Mouse (Mus musculus) testis, adult 2 months (tissue): ENCODE data around the gene Tssc4. TPM values are rescaled to one million over a fixed set of nuclear protein-coding genes. Genes with fewer than 3 reads are reported as not detected.

Experiments used
- H3K27ac ChIP-seq: fragments of 200-500 bp; 2 replicates; pipeline ENCODE4 v1.5.1; 2012; ENCODE audit warnings: low read depth, low read length; ENCODE audit not compliant: control insufficient read depth, insufficient read depth
- H3K27me3 ChIP-seq: fragments of 200-500 bp; 2 replicates; pipeline ENCODE4 v1.6.1; 2012; ENCODE audit warnings: mild to moderate bottlenecking, low read length, moderate library complexity; ENCODE audit not compliant: control insufficient read depth, insufficient read depth
- H3K36me3 ChIP-seq: fragments of 200-500 bp; 2 replicates; pipeline ENCODE4 v1.6.1; 2012; ENCODE audit warnings: mild to moderate bottlenecking, low read length; ENCODE audit not compliant: control insufficient read depth, insufficient read depth
- H3K4me1 ChIP-seq: fragments of 200-500 bp; 2 replicates; pipeline ENCODE4 v1.6.1; 2012; ENCODE audit warnings: low read length; ENCODE audit not compliant: control insufficient read depth, insufficient read depth
- H3K4me3 ChIP-seq: fragments of 200-500 bp; 2 replicates; pipeline ENCODE4 v1.5.1; 2012; ENCODE audit warnings: low read depth, mild to moderate bottlenecking, low read length, moderate library complexity, mixed read lengths; ENCODE audit not compliant: control insufficient read depth
- CTCF ChIP-seq: fragments of 200-500 bp; IDR thresholded peaks from 2 replicates; pipeline ENCODE4 v1.5.1; 2012; ENCODE audit warnings: low read depth, mild to moderate bottlenecking, inconsistent platforms, low read length, moderate library complexity; ENCODE audit not compliant: control insufficient read depth, insufficient read depth, insufficient replicate concordance
- POLR2A ChIP-seq: fragments of 200-500 bp; IDR thresholded peaks from 2 replicates; pipeline ENCODE4 v1.6.1; 2012; ENCODE audit warnings: low read depth, mild to moderate bottlenecking, inconsistent platforms, low read length, moderate library complexity; ENCODE audit not compliant: control insufficient read depth
- polyA plus RNA-seq: library from polyadenylated mRNA; depleted of rRNA; stranded (reverse); fragments of >200 nt; gene quantifications from 2 replicates; pipeline ENCODE4 v1.2.3, GENCODE M21; 2012

Tssc4 gene
- polyA plus RNA-seq, 1 experiment: 43.7 TPM

DNA sequence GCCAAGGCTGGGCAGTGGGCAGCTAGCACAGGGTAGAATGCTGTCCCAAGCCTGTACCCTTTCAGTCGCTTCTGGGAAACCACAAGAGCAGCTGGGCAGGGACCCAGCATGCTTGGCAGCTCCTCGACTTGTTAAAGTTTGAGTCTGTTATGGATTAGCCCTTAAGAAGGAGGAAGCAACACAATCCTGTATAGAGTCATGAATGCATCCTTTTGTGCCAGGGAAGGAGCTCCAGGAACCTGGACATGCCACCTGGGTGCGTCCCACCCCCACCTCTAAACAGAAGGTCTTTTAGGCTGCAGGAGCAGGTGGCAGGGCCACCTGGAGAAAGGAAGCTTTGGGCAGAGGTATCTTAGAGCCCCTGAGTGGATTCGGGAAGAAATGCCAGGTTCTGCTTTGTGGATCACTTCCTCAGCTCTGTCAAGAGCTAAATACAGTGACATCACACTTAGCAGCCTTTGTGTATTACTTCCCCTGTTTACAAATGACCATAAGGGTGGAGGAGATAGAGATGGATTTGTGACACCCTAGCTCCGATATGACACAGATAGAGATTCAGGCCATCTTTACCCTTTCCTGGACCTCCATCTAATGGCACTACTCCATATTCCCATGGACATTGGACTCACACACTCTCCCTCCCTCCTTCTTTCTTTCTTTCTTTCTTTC, 9.7 kb upstream of the Tssc4 start:
- H3K4me3 ChIP-seq: no peak overlapping the region
- no peaks in the 10 kb centered on the region for H3K36me3 ChIP-seq
- TF ChIP-seq CTCF (no peak), POLR2A (no peak)
- peaks cover 19% of the 10 kb centered on the region for H3K4me1 ChIP-seq
- H3K27ac ChIP-seq: no peak overlapping the region
- H3K27me3 ChIP-seq: no peaks in the 10 kb centered on the region

GRCm38 (mm10) chr7:143062704-143063103, 6.3 kb upstream of the Tssc4 start:
- no peak overlapping the region for H3K4me3 ChIP-seq
- H3K27me3 ChIP-seq: no peaks in the 10 kb centered on the region
- H3K4me1 ChIP-seq: peaks cover 5% of the 10 kb centered on the region
- H3K36me3 ChIP-seq: no peaks in the 10 kb centered on the region
- no peak overlapping the region for H3K27ac ChIP-seq
- TF ChIP-seq CTCF: no peak
- TF ChIP-seq POLR2A: no peak

- H3K36me3 ChIP-seq: no peaks in the 10 kb centered on the region
- no peaks in the 10 kb centered on the region for H3K27me3 ChIP-seq
- peaks cover 6% of the 10 kb centered on the region for H3K4me1 ChIP-seq
- no peak overlapping the region for H3K27ac ChIP-seq
- no peak overlapping the region for H3K4me3 ChIP-seq
- TF ChIP-seq CTCF: no peak
- TF ChIP-seq POLR2A: no peak
These were observed 4.8 kb upstream of the Tssc4 start for GRCm38 (mm10) chr7:143064226-143064625.

DNA sequence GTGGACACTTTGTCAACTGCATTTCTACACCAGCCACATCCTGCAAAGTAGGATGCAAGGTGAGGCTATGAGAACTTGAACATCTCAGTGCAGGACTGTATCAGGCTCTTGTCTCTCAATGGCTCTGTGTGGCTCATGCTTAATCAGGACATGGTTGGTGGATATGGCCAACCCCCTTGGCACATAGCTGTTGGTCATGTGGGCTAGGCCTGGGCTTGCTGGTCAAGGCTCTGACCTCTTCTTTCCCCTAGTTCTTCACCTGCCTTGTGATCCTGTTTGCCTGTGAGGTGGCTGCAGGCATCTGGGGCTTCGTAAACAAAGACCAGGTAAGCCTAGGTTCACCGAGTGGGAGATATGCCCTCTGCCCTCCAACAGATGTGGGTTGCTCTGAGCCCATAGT, 3.4 kb upstream of the Tssc4 start:
- Histone ChIP-seq H3K4me1 (peaks cover 15% of the 10 kb centered on the region), H3K36me3 (no peaks in the 10 kb centered on the region), H3K4me3 (no peak overlapping the region), H3K27me3 (no peaks in the 10 kb centered on the region), H3K27ac (no peak overlapping the region)
- TF ChIP-seq POLR2A (no peak), CTCF (no peak)

DNA sequence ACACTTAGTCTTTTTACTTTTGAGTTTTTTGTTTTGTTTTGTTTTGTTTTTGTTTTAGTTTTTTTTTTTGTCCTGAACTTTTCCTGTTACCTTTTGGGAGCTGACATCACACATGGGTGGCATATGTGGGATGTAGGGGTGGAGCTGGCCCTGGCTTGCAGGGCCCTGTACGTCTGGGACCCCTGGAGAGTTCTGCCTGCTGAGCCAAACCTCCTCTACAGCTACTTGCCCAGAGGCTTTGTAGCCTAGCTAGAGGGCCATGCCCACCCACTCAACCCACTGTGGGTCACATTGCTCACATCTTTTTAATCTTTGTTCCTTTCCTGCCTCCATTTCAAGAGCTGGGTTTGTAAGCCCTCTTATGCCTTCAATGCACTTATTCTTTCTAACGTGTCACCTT, 1.6 kb upstream of the Tssc4 start:
- H3K36me3 ChIP-seq: no peaks in the 10 kb centered on the region
- H3K4me1 ChIP-seq: peaks cover 15% of the 10 kb centered on the region
- H3K4me3 ChIP-seq: no peak overlapping the region
- no peaks in the 10 kb centered on the region for H3K27me3 ChIP-seq
- H3K27ac ChIP-seq: no peak overlapping the region
- TF ChIP-seq POLR2A (no peak), CTCF (no peak)

DNA sequence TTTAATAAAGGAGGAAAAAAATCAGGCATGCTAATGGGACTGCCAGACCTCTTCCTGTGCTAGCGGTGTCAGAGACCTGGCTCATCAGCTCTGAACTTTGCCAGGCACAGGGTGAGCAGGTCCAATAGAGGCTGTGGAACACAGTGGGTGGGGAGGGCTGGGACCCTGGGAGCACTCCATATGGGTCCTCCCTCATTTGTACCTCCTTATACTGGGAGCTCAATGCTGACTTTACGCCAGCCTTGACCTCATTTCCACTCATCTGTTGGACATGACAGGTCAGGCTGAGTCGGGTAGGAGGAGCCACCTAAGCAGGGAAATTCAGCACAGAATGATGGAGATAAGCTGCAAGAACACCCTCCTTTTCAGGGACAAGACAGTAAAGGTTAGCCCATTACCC, 1.2 kb upstream of the Tssc4 start:
- no peaks in the 10 kb centered on the region for H3K36me3 ChIP-seq
- TF ChIP-seq CTCF (no peak), POLR2A (no peak)
- H3K27ac ChIP-seq: peak overlapping the region; percentile 90
- no peaks in the 10 kb centered on the region for H3K27me3 ChIP-seq
- H3K4me3 ChIP-seq: peak overlapping the region; percentile 94
- peaks cover 15% of the 10 kb centered on the region for H3K4me1 ChIP-seq

DNA sequence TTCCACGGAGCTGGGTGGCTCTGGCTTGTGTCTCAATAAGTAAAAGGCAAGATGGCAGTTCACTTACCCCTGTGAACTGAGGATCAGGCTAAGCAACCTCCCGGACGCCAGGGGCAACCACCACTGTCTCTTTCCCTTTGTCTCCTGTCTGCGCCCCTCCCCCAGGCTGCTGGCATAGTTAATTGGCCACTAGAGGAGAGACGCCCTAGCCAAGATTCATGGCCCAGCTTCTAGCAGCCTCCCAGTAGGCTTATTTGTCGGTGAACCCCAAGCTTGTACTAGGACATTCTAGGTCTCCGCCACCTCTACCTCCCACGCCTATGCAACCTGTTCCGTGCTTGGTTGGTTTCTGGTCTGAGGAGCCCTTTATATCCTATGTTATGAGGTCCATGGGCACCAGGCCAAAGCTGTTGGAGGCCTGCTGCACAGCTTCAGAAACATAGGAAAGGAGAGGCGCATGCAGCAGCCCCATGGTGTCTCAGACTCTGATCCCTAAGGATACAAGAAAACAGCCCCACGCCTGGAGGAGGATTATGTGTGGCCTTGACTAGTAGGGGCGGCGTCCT, 650 bp upstream of the Tssc4 start:
- Histone ChIP-seq H3K36me3 (no peaks in the 10 kb centered on the region), H3K4me1 (peaks cover 15% of the 10 kb centered on the region), H3K27ac (peak overlapping the region; percentile 90), H3K27me3 (no peaks in the 10 kb centered on the region), H3K4me3 (peak overlapping the region; percentile 94)
- TF ChIP-seq CTCF: no peak
- no peak for TF ChIP-seq POLR2A
